Mouse (Mus musculus): ENCODE data around the gene Erlec1. TPM values are rescaled to one million over a fixed set of nuclear protein-coding genes. Genes with fewer than 3 reads are reported as not detected.

Gene Erlec1
- polyA plus RNA-seq, 2 experiments = 15.2 to 38.4 TPM

GRCm38 (mm10) chr11:30912311-30912710 is 41.8 kb downstream of the Erlec1 start:
- no peak overlapping the region for H3K4me2 ChIP-seq (replicated peaks; ENCODE audit: low read depth, low read length, severe bottlenecking)

DNA sequence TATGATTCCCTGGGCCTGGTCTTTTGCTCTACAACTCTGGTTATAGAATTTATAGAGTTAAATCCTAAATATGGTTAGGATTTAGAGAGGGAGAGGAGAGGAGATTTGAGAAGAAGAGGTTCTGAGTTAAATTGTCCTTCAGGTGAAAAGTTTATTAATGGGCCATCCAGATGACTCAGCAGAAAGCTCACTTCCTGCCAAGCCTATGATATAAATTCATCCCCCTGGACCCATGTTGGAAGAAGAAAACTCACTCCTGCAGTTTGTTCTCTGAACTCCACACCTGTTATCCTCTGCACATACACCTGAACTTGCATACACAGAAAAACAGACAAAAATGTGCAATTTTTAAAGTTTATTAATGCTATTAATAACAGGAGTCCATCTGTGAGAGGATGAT is 54.8 kb downstream of the Erlec1 start:
- Histone ChIP-seq H3K9ac (ENCODE audit: low read depth, low read length, severe bottlenecking) (no peak overlapping the region), H3K36me3 (ENCODE audit: control insufficient read depth, insufficient read depth, low read length) (no peaks in the 10 kb centered on the region), H3K4me3 (replicated peaks; ENCODE audit: low read length) (no peak overlapping the region), H3K27me3 (ENCODE audit: control insufficient read depth, insufficient read depth, low read length) (no peaks in the 10 kb centered on the region), H3K4me2 (replicated peaks; ENCODE audit: low read depth, low read length, severe bottlenecking) (no peak overlapping the region), H3K4me1 (ENCODE audit: control insufficient read depth, insufficient read depth, low read length) (no peaks in the 10 kb centered on the region), H3K9me3 (ENCODE audit: control insufficient read depth, low read length) (no peaks in the 10 kb centered on the region), H3K27ac (replicated peaks; ENCODE audit: low read depth, low read length) (no peak overlapping the region)
- DNase-seq (ENCODE audit: low spot score) = no peak
- ATAC-seq (ENCODE audit: low FRiP score, low read depth) = no peak
- TF ChIP-seq POLR2A (IDR thresholded peaks at IDR 0.05; ENCODE audit: borderline replicate concordance, extremely low read depth, insufficient read depth, insufficient read length) = no peak

More at GRCm38 (mm10) chr11:30912311-30912710, 41.8 kb downstream of the Erlec1 start:
- TF ChIP-seq POLR2A (IDR thresholded peaks at IDR 0.05; ENCODE audit: borderline replicate concordance, extremely low read depth, insufficient read depth, insufficient read length) = no peak
- DNase-seq (ENCODE audit: low spot score) = no peak
- no peak overlapping the region for H3K4me3 ChIP-seq (replicated peaks; ENCODE audit: low read length)
- H3K9ac ChIP-seq (ENCODE audit: low read depth, low read length, severe bottlenecking) = no peak overlapping the region
- no peaks in the 10 kb centered on the region for H3K36me3 ChIP-seq (ENCODE audit: control insufficient read depth, insufficient read depth, low read length)
- H3K4me1 ChIP-seq (ENCODE audit: control insufficient read depth, insufficient read depth, low read length) = no peaks in the 10 kb centered on the region
- no peak overlapping the region for H3K27ac ChIP-seq (replicated peaks; ENCODE audit: low read depth, low read length)
- H3K27me3 ChIP-seq (ENCODE audit: control insufficient read depth, insufficient read depth, low read length) = no peaks in the 10 kb centered on the region
- no peak for ATAC-seq (ENCODE audit: low FRiP score, low read depth)
- 94% methylated on average over 3 of the region's 3 CpGs for WGBS
- no peaks in the 10 kb centered on the region for H3K9me3 ChIP-seq (ENCODE audit: control insufficient read depth, low read length)

- H3K27ac ChIP-seq (replicated peaks; ENCODE audit: low read depth, low read length) = no peak overlapping the region
- no peak overlapping the region for H3K4me3 ChIP-seq (replicated peaks; ENCODE audit: low read length)
- WGBS = 98% methylated on average over 1 of the region's 1 CpGs
These were observed 57.9 kb downstream of the Erlec1 start for GRCm38 (mm10) chr11:30896201-30896600.

GRCm38 (mm10) chr11:30888153-30888552 is 66.0 kb downstream of the Erlec1 start:
- Histone ChIP-seq H3K36me3 (ENCODE audit: control insufficient read depth, insufficient read depth, low read length) (no peaks in the 10 kb centered on the region), H3K4me2 (replicated peaks; ENCODE audit: low read depth, low read length, severe bottlenecking) (no peak overlapping the region), H3K9me3 (ENCODE audit: control insufficient read depth, low read length) (no peaks in the 10 kb centered on the region), H3K27me3 (ENCODE audit: control insufficient read depth, insufficient read depth, low read length) (0 out of 2 replicates have a peak, but pooled peaks cover 2% of the 10 kb centered on the region), H3K9ac (ENCODE audit: low read depth, low read length, severe bottlenecking) (no peak overlapping the region), H3K4me1 (ENCODE audit: control insufficient read depth, insufficient read depth, low read length) (0 out of 2 replicates have a peak, but pooled peaks cover 6% of the 10 kb centered on the region), H3K4me3 (replicated peaks; ENCODE audit: low read length) (no peak overlapping the region), H3K27ac (replicated peaks; ENCODE audit: low read depth, low read length) (no peak overlapping the region)
- 76% methylated on average over 2 of the region's 2 CpGs for WGBS
- DNase-seq (ENCODE audit: low spot score) (no peak), ATAC-seq (ENCODE audit: low FRiP score, low read depth) (no peak)
- no peak for TF ChIP-seq POLR2A (IDR thresholded peaks at IDR 0.05; ENCODE audit: borderline replicate concordance, extremely low read depth, insufficient read depth, insufficient read length)

More at GRCm38 (mm10) chr11:30896201-30896600, 57.9 kb downstream of the Erlec1 start:
- Histone ChIP-seq H3K27me3 (ENCODE audit: control insufficient read depth, insufficient read depth, low read length) (no peaks in the 10 kb centered on the region), H3K9ac (ENCODE audit: low read depth, low read length, severe bottlenecking) (no peak overlapping the region), H3K4me2 (replicated peaks; ENCODE audit: low read depth, low read length, severe bottlenecking) (no peak overlapping the region), H3K9me3 (ENCODE audit: control insufficient read depth, low read length) (no peaks in the 10 kb centered on the region), H3K36me3 (ENCODE audit: control insufficient read depth, insufficient read depth, low read length) (no peaks in the 10 kb centered on the region), H3K4me1 (ENCODE audit: control insufficient read depth, insufficient read depth, low read length) (no peaks in the 10 kb centered on the region)
- DNase-seq (ENCODE audit: low spot score) (no peak), ATAC-seq (ENCODE audit: low FRiP score, low read depth) (no peak)
- TF ChIP-seq POLR2A (IDR thresholded peaks at IDR 0.05; ENCODE audit: borderline replicate concordance, extremely low read depth, insufficient read depth, insufficient read length) = no peak

- ATAC-seq (ENCODE audit: low FRiP score, low read depth) (peak; percentile 87), DNase-seq (ENCODE audit: low spot score) (peak; percentile 13)
- peaks cover 6% of the 10 kb centered on the region; the same call in 1 of the 2 replicates for H3K36me3 ChIP-seq (ENCODE audit: control insufficient read depth, insufficient read depth, low read length)
- 4% methylated on average over 37 of the region's 41 CpGs for WGBS
- peak within 1 kb of the TSS; percentile 50 for H3K4me3 ChIP-seq (replicated peaks; ENCODE audit: low read length)
- peak within 1 kb of the TSS; percentile 61 for H3K9ac ChIP-seq (ENCODE audit: low read depth, low read length, severe bottlenecking)
- H3K27me3 ChIP-seq (ENCODE audit: control insufficient read depth, insufficient read depth, low read length) = 0 out of 2 replicates have a peak, but pooled peaks cover 2% of the 10 kb centered on the region
- TF ChIP-seq POLR2A (IDR thresholded peaks at IDR 0.05; ENCODE audit: borderline replicate concordance, extremely low read depth, insufficient read depth, insufficient read length) = no peak
- 0 out of 2 replicates have a peak, but pooled peaks cover 6% of the 10 kb centered on the region for H3K4me1 ChIP-seq (ENCODE audit: control insufficient read depth, insufficient read depth, low read length)
- H3K4me2 ChIP-seq (replicated peaks; ENCODE audit: low read depth, low read length, severe bottlenecking) = peak within 1 kb of the TSS; percentile 91
- no peak within 1 kb of the TSS for H3K27ac ChIP-seq (replicated peaks; ENCODE audit: low read depth, low read length)
- H3K9me3 ChIP-seq (ENCODE audit: control insufficient read depth, low read length) = no peaks in the 10 kb centered on the region
These were observed 68.8 kb downstream of the Erlec1 start, which contains the start of the genes Gpr75 and Asb3 for GRCm38 (mm10) chr11:30885171-30885871. Gpr75 (plus strand) TSS chr11:30885358. Asb3 (plus strand) TSS chr11:30885416.

Other genes with a start within 250 kb of the Erlec1 start
- gene Psme4, start 182.6 kb downstream of the Erlec1 start, polyA plus RNA-seq (2012; rRNA removed) = 43.7 and 46.1 TPM in 2 replicates
- gene Psme4, start 182.6 kb downstream of the Erlec1 start, polyA plus RNA-seq (2014; fragmentation: Nextera tagmentation; extraction: Ambion mirVana) = 28.6 and 31.3 TPM in 2 replicates
- gene Gpr75, start 69.0 kb downstream of the Erlec1 start, polyA plus RNA-seq (2012; rRNA removed) = 0.44 and 0.63 TPM in 2 replicates
- 0.11 and 0.14 TPM in 2 replicates for gene Gpr75, start 69.0 kb downstream of the Erlec1 start, polyA plus RNA-seq (2014; fragmentation: Nextera tagmentation; extraction: Ambion mirVana)
- 13.8 and 15.3 TPM in 2 replicates for gene Asb3, start 68.9 kb downstream of the Erlec1 start, polyA plus RNA-seq (2012; rRNA removed)
- gene Asb3, start 68.9 kb downstream of the Erlec1 start, polyA plus RNA-seq (2014; fragmentation: Nextera tagmentation; extraction: Ambion mirVana) = 31.5 and 38.1 TPM in 2 replicates
- gene Chac2, start 32.0 kb upstream of the Erlec1 start, polyA plus RNA-seq (2012; rRNA removed) = 3.0 and 5.1 TPM in 2 replicates
- 10.9 and 12.0 TPM in 2 replicates for gene Chac2, start 32.0 kb upstream of the Erlec1 start, polyA plus RNA-seq (2014; fragmentation: Nextera tagmentation; extraction: Ambion mirVana)
- not detected in 2 replicates for gene Gm17332, start 228.1 kb upstream of the Erlec1 start, polyA plus RNA-seq (2012; rRNA removed)
- not detected in 2 replicates for gene Gm17332, start 228.1 kb upstream of the Erlec1 start, polyA plus RNA-seq (2014; fragmentation: Nextera tagmentation; extraction: Ambion mirVana)

All from limb, embryonic 14.5 days (tissue).